Mouse (Mus musculus) limb, embryonic 13.5 days (tissue): Measurements from ENCODE around the gene Fgf9. TPM values are rescaled to one million over a fixed set of nuclear protein-coding genes. Genes with fewer than 3 reads are reported as not detected.

Experiments used
- ATAC-seq: fragments of 200-750 bp; cut with Nextera tagmentation; 2 replicates; pipeline ENCODE4 v1.8.0; 2017; ENCODE audit warnings: low read depth, moderate number of reproducible peaks, moderate TSS enrichment; ENCODE audit not compliant: low FRiP score
- H3K27ac ChIP-seq: fragments of 300-500 bp; sonication (generic); 2 replicates; pipeline ENCODE4 v1.5.1; 2015; ENCODE audit warnings: inconsistent platforms, mild to moderate bottlenecking, moderate library complexity
- H3K27me3 ChIP-seq: fragments of 300-500 bp; sonication (generic); 2 replicates; pipeline ENCODE4 v1.6.1; 2015; ENCODE audit warnings: mild to moderate bottlenecking, inconsistent platforms
- H3K36me3 ChIP-seq: fragments of 300-500 bp; sonication (generic); 2 replicates; pipeline ENCODE4 v1.6.1; 2015; ENCODE audit warnings: inconsistent platforms, mild to moderate bottlenecking, moderate library complexity
- H3K4me1 ChIP-seq: fragments of 300-500 bp; sonication (generic); 2 replicates; pipeline ENCODE4 v1.6.1; 2015; ENCODE audit warnings: inconsistent platforms
- H3K4me2 ChIP-seq: fragments of 300-500 bp; sonication (generic); replicated peaks from 2 replicates; pipeline ENCODE4 v1.6.1; 2015; ENCODE audit warnings: inconsistent platforms, mild to moderate bottlenecking, moderate library complexity
- H3K4me3 ChIP-seq: fragments of 300-500 bp; sonication (generic); 2 replicates; pipeline ENCODE4 v1.5.1; 2015; ENCODE audit warnings: moderate library complexity, mild to moderate bottlenecking, inconsistent platforms
- H3K9ac ChIP-seq: fragments of 300-500 bp; sonication (generic); 2 replicates; pipeline ENCODE4 v1.6.1; 2015; ENCODE audit warnings: mild to moderate bottlenecking, inconsistent platforms
- H3K9me3 ChIP-seq: fragments of 300-500 bp; sonication (generic); 2 replicates; pipeline ENCODE4 v1.6.1; 2016; ENCODE audit warnings: inconsistent platforms
- WGBS: fragments of 180-500 bp; shearing (Covaris S2); methylation state at CpG from one replicate; pipeline ENCODE4 v1.1.7; 2015; 5-methylcytosine and 5-hydroxymethylcytosine counted together
- polyA plus RNA-seq: library from polyadenylated mRNA; unstranded; fragments of >200 nt; fragmentation: Nextera tagmentation; extraction: Ambion mirVana; gene quantifications from 2 replicates; pipeline ENCODE4 v1.2.1, GENCODE M21; 2015

Fgf9 gene
- polyA plus RNA-seq, 1 experiment from 2014 or later, result 14.1 TPM

DNA sequence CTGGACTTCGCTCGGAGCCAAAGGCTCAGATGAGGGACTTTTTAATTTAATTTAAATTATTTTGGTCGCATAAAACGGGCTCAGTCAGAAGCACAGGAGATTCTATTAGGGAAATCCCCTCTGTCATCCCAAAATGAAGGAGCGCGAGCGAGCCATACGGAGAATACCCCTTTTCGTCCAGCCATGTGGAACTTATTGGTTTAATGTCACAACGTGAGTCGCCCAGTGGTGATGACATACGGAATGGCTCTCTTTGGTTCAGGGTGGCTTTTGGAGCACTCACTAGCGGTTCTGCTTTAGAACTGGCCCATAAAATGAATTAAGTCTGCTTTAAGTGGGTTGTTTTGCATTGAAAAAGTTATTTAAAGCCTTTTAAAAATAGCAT is 80.1 kb downstream of the Fgf9 start:
- no peak overlapping the region for H3K9ac ChIP-seq
- no peaks in the 10 kb centered on the region for H3K36me3 ChIP-seq
- WGBS, result 54% methylated on average over 13 of the region's 13 CpGs
- peak overlapping the region; percentile 28 for H3K4me2 ChIP-seq
- H3K9me3 ChIP-seq, result 0 out of 2 replicates have a peak, but pooled peaks cover 3% of the 10 kb centered on the region
- H3K27me3 ChIP-seq, result no peaks in the 10 kb centered on the region
- H3K27ac ChIP-seq, result no peak overlapping the region
- ATAC-seq, result no peak
- peaks cover 33% of the 10 kb centered on the region for H3K4me1 ChIP-seq
- H3K4me3 ChIP-seq, result no peak overlapping the region

DNA sequence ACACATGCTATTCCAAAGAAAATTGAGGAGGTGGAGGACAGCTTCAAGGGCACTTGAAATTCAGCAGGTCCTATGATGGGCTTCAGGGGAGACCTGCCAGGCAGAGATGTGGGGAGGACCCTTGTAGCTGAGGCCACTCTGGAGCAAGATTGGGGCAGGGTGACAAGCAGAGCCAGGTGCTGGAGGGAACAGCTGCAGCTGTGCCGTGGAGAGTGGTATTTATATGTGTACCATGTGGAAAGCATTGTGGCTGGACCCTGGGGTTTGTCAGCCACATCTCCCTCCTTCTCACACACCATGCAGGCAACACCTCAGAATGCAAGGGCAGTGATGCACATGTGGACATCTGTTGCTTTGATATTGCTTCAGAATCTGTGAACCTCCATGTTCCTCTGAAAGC is 81.8 kb downstream of the Fgf9 start:
- WGBS, result 11% methylated on average over 1 of the region's 1 CpGs
- H3K27ac ChIP-seq, result no peak overlapping the region

DNA sequence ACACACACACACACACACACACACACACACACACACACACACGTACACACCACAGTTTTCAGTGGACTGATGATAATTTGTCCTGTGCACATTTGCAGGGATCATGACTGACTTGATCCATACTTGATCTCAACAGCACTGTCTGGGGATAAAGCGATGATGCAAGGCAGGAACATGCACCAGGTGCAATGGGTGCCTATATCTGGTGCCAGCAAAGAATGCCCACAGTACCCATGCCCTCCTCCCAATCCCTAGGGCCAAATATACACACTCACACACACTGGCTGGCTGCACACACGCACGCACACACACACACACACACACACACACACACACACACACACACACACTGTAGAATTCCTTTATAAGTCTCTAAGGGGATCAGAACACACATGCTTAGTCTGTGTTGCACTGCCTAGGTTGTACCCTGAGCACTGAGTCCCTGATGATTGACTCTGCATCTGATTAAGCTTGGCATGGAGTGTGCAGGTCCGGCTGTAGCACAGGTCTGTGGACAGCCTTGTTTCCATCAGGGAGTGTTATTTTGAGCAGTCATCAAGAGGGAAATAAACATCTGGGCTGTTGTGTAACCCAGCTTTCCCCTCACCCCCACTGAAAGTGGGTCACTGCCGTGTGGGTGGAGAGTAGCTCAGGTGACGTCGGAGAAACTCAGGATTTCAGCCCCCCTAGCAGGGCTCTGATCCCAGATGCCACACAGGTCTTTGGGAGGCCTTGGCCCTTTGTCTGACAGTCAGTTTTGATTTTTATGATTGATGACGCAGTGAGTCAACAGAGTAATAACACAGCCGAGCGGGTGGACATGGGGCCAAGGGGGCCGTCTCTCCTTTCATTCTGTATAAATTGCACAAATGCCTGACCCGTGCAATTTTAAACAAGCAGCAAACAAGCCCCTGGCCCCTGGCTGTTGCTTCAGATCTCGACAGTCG is 83.4 kb downstream of the Fgf9 start:
- Histone ChIP-seq H3K36me3 (no peaks in the 10 kb centered on the region), H3K4me2 (peak overlapping the region; percentile 36; the same call in 1 of the 2 replicates), H3K27ac (no peak overlapping the region), H3K9ac (no peak overlapping the region), H3K27me3 (no peaks in the 10 kb centered on the region), H3K4me3 (no peak overlapping the region), H3K9me3 (no peaks in the 10 kb centered on the region), H3K4me1 (peaks cover 33% of the 10 kb centered on the region)
- ATAC-seq, result peak; percentile 43; the same call in 1 of the 2 replicates
- 27% methylated on average over 15 of the region's 15 CpGs for WGBS

More for the DNA sequence above, 81.8 kb downstream of the Fgf9 start:
- Histone ChIP-seq H3K27me3 (no peaks in the 10 kb centered on the region), H3K4me3 (no peak overlapping the region), H3K9me3 (no peaks in the 10 kb centered on the region), H3K9ac (no peak overlapping the region), H3K36me3 (no peaks in the 10 kb centered on the region), H3K4me1 (peaks cover 33% of the 10 kb centered on the region), H3K4me2 (no peak overlapping the region)
- ATAC-seq, result peak; percentile 79

DNA sequence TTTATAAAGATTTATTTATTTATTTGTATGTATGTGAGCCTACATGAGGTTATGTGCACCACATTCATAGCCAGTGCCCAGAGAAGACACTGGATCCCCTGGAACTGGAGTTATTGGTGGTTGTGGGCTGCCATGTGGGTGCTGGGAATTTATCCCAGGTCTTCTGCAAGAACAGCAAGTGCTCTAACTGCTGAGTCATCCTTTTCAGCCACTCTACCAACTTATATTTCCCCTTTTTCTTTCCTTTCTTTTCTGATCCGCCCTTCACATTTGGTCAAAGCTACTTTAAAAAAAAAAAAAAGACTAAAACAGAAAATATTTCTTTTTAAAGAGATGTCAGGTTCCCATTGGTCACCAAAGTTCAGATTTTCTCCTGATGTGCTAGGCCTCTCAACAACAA is 90.3 kb downstream of the Fgf9 start:
- WGBS, result 86% methylated on average over 1 of the region's 1 CpGs
- ATAC-seq, result no peak
- Histone ChIP-seq H3K4me3 (no peak overlapping the region), H3K36me3 (no peaks in the 10 kb centered on the region), H3K4me2 (no peak overlapping the region), H3K9me3 (no peaks in the 10 kb centered on the region), H3K4me1 (no peaks in the 10 kb centered on the region), H3K27me3 (no peaks in the 10 kb centered on the region), H3K27ac (no peak overlapping the region), H3K9ac (no peak overlapping the region)

Other genes with a start within 250 kb of the Fgf9 start
- gene Ska3, start 244.4 kb upstream of the Fgf9 start, polyA plus RNA-seq, result 36.7 and 42.4 TPM in 2 replicates
- gene Mrpl57, start 244.3 kb upstream of the Fgf9 start, polyA plus RNA-seq, result 128 and 146 TPM in 2 replicates
- gene Zdhhc20, start 180.3 kb upstream of the Fgf9 start, polyA plus RNA-seq, result 81.8 and 83.4 TPM in 2 replicates
- 93.8 and 100.0 TPM in 2 replicates for gene Micu2, start 71.3 kb upstream of the Fgf9 start, polyA plus RNA-seq